Mouse (Mus musculus): Measurements from ENCODE around the gene Ero1lb. TPM values are rescaled to one million over a fixed set of nuclear protein-coding genes. Genes with fewer than 3 reads are reported as not detected.
"Not testable (repeated sequence)": the region's sequence is repeated elsewhere in the genome, so short reads cannot be mapped to it uniquely, and the experiment has no call there.

Ero1lb gene
- polyA plus RNA-seq, 1 experiment from 2014 or later = 17.9 TPM

- Histone ChIP-seq H3K4me1 (no peaks in the 10 kb centered on the region), H3K27me3 (replicated peaks) (no peaks in the 10 kb centered on the region), H3K4me2 (no peak overlapping the region), H3K27ac (replicated peaks) (no peak overlapping the region), H3K4me3 (replicated peaks) (no peak overlapping the region), H3K9me3 (replicated peaks) (no peaks in the 10 kb centered on the region), H3K36me3 (0 out of 2 replicates have a peak, but pooled peaks cover 5% of the 10 kb centered on the region), H3K9ac (replicated peaks) (no peak overlapping the region)
- ATAC-seq (ENCODE audit: low FRiP score) = no peak
- 96% methylated on average over 5 of the region's 5 CpGs for WGBS
These were observed 12.5 kb downstream of the Ero1lb start for GRCm38 (mm10) chr13:12578145-12578544.

DNA sequence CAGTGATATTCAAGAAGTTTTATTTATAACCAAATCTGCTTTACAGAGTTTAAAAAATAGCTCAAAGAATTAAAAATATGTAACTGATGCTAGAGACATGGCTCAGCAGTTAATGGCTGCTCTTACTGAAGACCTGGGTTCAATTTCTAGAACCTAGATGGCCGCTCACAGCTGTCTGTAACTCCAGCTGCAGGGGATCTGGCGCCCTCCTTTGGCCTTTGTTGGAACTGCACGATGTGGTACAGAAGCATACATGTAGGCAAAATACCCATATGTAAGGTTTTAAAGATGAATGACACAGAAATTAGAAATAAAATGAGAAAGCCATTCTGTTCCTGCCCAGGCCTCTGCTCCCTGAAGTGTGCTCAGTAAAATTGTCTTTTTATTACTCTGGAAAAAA lies 23.3 kb downstream of the Ero1lb start:
- H3K9ac ChIP-seq (replicated peaks) = no peak overlapping the region
- no peaks in the 10 kb centered on the region for H3K27me3 ChIP-seq (replicated peaks)
- 5% methylated on average over 3 of the region's 3 CpGs for WGBS
- no peak for ATAC-seq (ENCODE audit: low FRiP score)
- H3K27ac ChIP-seq (replicated peaks) = no peak overlapping the region
- no peaks in the 10 kb centered on the region for H3K4me1 ChIP-seq
- 0 out of 2 replicates have a peak, but pooled peaks cover 10% of the 10 kb centered on the region for H3K36me3 ChIP-seq
- H3K9me3 ChIP-seq (replicated peaks) = no peaks in the 10 kb centered on the region
- no peak overlapping the region for H3K4me2 ChIP-seq
- no peak overlapping the region for H3K4me3 ChIP-seq (replicated peaks)

DNA sequence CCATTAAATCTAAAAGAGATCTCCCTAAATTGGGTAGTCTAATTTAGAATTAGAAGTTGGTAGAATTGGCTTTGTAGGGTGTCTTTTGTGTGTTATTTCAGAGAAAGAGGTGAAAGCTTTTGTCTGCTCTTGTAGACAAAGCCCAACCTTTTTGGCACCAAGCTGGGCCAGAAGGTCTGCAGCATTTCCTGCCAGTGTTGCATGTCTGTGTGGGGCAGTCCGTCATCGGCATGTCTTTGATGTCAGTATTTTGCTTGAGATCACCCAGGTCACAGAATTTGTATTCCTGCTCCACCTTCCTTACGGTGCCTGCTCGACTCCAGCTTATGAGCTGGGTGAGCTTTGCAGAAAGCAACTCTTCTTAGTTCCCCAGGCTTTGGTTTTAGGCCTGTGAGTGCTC lies 31.4 kb downstream of the Ero1lb start:
- WGBS = 76% methylated on average over 4 of the region's 4 CpGs
- not testable (repeated sequence) for H3K9me3 ChIP-seq (replicated peaks); ATAC-seq (ENCODE audit: low FRiP score); H3K27ac ChIP-seq (replicated peaks); H3K9ac ChIP-seq (replicated peaks); H3K4me1 ChIP-seq; H3K4me2 ChIP-seq; H3K36me3 ChIP-seq; H3K4me3 ChIP-seq (replicated peaks); H3K27me3 ChIP-seq (replicated peaks)

DNA sequence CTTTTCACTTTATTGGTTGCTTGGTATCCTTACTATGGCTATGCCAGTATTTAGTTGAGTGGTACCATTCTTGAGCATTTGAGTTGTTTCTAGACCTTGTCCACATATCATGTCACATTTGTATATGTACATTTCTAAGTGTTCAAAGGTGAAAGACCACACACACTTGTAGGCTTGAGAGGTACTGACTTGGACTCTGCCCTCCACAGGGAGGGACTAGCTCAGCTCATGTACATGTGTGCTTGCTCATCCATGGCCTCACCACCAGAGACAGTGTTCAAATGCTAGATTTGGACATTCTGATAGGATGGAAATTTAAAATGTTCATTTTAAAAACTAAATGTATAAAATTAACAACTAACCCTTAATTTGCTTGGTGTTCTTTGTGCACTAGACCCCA lies 44.5 kb downstream of the Ero1lb start:
- H3K9ac ChIP-seq (replicated peaks); H3K27ac ChIP-seq (replicated peaks); H3K4me3 ChIP-seq (replicated peaks); H3K9me3 ChIP-seq (replicated peaks); H3K4me2 ChIP-seq; H3K27me3 ChIP-seq (replicated peaks); H3K4me1 ChIP-seq; ATAC-seq (ENCODE audit: low FRiP score): not testable (repeated sequence)
- H3K36me3 ChIP-seq = peaks cover 12% of the 10 kb centered on the region

GRCm38 (mm10) chr13:12614026-12614425 lies 48.4 kb downstream of the Ero1lb start:
- H3K9me3 ChIP-seq (replicated peaks); H3K9ac ChIP-seq (replicated peaks); H3K4me3 ChIP-seq (replicated peaks); H3K4me1 ChIP-seq; H3K4me2 ChIP-seq; H3K27ac ChIP-seq (replicated peaks); H3K27me3 ChIP-seq (replicated peaks); ATAC-seq (ENCODE audit: low FRiP score): not testable (repeated sequence)
- peaks cover 14% of the 10 kb centered on the region for H3K36me3 ChIP-seq
- WGBS = 93% methylated on average over 6 of the region's 6 CpGs

DNA sequence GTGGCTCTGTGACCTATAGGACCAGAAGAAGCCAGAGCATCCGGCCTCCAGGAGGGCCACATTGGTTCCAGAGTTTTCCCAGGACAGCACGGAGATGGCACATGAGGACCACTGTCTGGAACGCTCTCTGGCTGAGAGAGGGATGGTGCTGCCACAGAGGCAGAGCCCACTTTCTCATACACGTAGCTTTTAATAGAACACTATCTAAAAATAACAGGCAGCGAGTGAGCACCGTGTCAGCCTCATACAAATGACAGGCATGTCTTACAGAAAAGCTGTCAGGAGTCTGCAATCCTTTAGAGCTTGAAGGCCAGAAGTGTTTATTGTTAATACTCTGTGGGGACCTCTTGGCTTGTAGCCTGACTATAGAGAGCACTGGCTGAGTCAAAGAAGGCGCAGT lies 48.9 kb downstream of the Ero1lb start:
- not testable (repeated sequence) for H3K4me1 ChIP-seq; H3K4me3 ChIP-seq (replicated peaks); H3K9me3 ChIP-seq (replicated peaks); H3K9ac ChIP-seq (replicated peaks); H3K4me2 ChIP-seq; H3K27me3 ChIP-seq (replicated peaks); H3K27ac ChIP-seq (replicated peaks); ATAC-seq (ENCODE audit: low FRiP score)
- peaks cover 19% of the 10 kb centered on the region for H3K36me3 ChIP-seq
- whole genome bisulfite sequencing = 92% methylated on average over 7 of the region's 7 CpGs

DNA sequence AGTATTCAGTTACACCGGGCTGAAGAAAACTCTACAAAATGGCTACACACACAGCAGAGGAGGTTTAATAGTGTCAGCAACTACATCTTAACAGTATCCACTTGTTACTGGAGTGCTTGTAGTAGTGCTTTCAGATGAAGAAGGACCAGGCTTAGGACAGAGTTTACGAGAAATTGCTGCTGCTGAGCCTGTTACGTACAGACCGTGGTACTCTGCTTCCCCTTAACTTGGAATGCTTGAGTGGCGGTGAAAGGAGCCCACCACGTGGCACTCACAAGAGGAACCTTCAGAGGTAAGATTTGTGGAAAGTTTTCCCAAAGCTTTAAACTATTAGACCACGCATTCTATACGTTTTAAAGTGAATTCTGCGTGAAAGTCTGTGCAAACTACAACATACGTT lies 49.3 kb downstream of the Ero1lb start:
- H3K4me1 ChIP-seq; H3K4me3 ChIP-seq (replicated peaks); H3K4me2 ChIP-seq; H3K27me3 ChIP-seq (replicated peaks); ATAC-seq (ENCODE audit: low FRiP score); H3K27ac ChIP-seq (replicated peaks); H3K9me3 ChIP-seq (replicated peaks); H3K9ac ChIP-seq (replicated peaks): not testable (repeated sequence)
- WGBS = 90% methylated on average over 10 of the region's 10 CpGs
- H3K36me3 ChIP-seq = peaks cover 23% of the 10 kb centered on the region

GRCm38 (mm10) chr13:12616489-12616888 lies 50.8 kb downstream of the Ero1lb start:
- WGBS = 93% methylated on average over 3 of the region's 3 CpGs

GRCm38 (mm10) chr13:12619808-12620207 lies 54.1 kb downstream of the Ero1lb start:
- WGBS = 95% methylated on average over 8 of the region's 8 CpGs
- not testable (repeated sequence) for H3K4me1 ChIP-seq; H3K9me3 ChIP-seq (replicated peaks); H3K27ac ChIP-seq (replicated peaks); H3K27me3 ChIP-seq (replicated peaks); H3K4me2 ChIP-seq; ATAC-seq (ENCODE audit: low FRiP score); H3K9ac ChIP-seq (replicated peaks); H3K4me3 ChIP-seq (replicated peaks)
- H3K36me3 ChIP-seq = peaks cover 20% of the 10 kb centered on the region

More at GRCm38 (mm10) chr13:12616489-12616888, 50.8 kb downstream of the Ero1lb start:
- not testable (repeated sequence) for H3K4me3 ChIP-seq (replicated peaks); H3K4me1 ChIP-seq; H3K4me2 ChIP-seq; H3K27me3 ChIP-seq (replicated peaks); H3K9ac ChIP-seq (replicated peaks); ATAC-seq (ENCODE audit: low FRiP score); H3K27ac ChIP-seq (replicated peaks); H3K9me3 ChIP-seq (replicated peaks)
- H3K36me3 ChIP-seq = peaks cover 32% of the 10 kb centered on the region

DNA sequence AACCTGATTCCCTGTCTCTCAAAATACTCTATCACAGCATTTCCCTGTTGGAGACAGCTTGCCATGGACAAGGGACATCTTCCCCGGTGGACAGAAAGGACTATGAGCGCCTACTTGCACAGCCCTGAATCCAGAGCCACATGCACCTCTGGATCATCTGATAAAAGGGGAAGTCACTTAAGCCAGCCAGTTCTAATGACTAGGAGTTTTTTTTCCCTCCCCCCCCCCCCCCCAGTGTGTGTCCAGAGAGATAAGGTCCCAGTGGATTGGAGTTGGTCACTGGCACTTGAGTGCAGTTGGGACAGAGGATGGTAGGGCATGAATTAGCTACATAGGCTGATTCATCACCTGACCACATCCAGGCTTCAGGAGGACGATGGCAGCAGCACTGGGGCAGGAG lies 60.4 kb downstream of the Ero1lb start:
- H3K36me3 ChIP-seq; H3K9me3 ChIP-seq (replicated peaks); H3K4me3 ChIP-seq (replicated peaks); H3K27ac ChIP-seq (replicated peaks); H3K4me1 ChIP-seq; H3K9ac ChIP-seq (replicated peaks); ATAC-seq (ENCODE audit: low FRiP score); H3K4me2 ChIP-seq; H3K27me3 ChIP-seq (replicated peaks): not testable (repeated sequence)
- WGBS = 96% methylated on average over 3 of the region's 3 CpGs

GRCm38 (mm10) chr13:12627746-12628145 lies 62.1 kb downstream of the Ero1lb start:
- not testable (repeated sequence) for H3K27ac ChIP-seq (replicated peaks); H3K4me1 ChIP-seq; H3K9ac ChIP-seq (replicated peaks); H3K27me3 ChIP-seq (replicated peaks); H3K4me3 ChIP-seq (replicated peaks); H3K9me3 ChIP-seq (replicated peaks); H3K4me2 ChIP-seq; ATAC-seq (ENCODE audit: low FRiP score); H3K36me3 ChIP-seq
- WGBS = 96% methylated on average over 8 of the region's 8 CpGs

- H3K27me3 ChIP-seq (replicated peaks); ATAC-seq (ENCODE audit: low FRiP score); H3K4me3 ChIP-seq (replicated peaks); H3K4me2 ChIP-seq; H3K27ac ChIP-seq (replicated peaks); H3K4me1 ChIP-seq; H3K9ac ChIP-seq (replicated peaks); H3K9me3 ChIP-seq (replicated peaks); H3K36me3 ChIP-seq: not testable (repeated sequence)
- 90% methylated on average over 5 of the region's 5 CpGs for WGBS
These were observed 62.5 kb downstream of the Ero1lb start for GRCm38 (mm10) chr13:12628181-12628580.

GRCm38 (mm10) chr13:12630252-12630651 lies 64.6 kb downstream of the Ero1lb start:
- WGBS = 95% methylated on average over 5 of the region's 5 CpGs
- H3K4me3 ChIP-seq (replicated peaks); H3K27ac ChIP-seq (replicated peaks); H3K9me3 ChIP-seq (replicated peaks); H3K4me2 ChIP-seq; ATAC-seq (ENCODE audit: low FRiP score); H3K9ac ChIP-seq (replicated peaks); H3K36me3 ChIP-seq; H3K27me3 ChIP-seq (replicated peaks); H3K4me1 ChIP-seq: not testable (repeated sequence)
